Mouse (Mus musculus) megakaryocyte, embryonic 14.5 days (primary cell): ENCODE data around the gene Gab3. TPM values are rescaled to one million over a fixed set of nuclear protein-coding genes. Genes with fewer than 3 reads are reported as not detected.

Source experiments
- H3K27me3 ChIP-seq: replicated peaks from 2 replicates; pipeline ENCODE3; 2012; ENCODE audit warnings: inconsistent platforms
- H3K36me3 ChIP-seq: replicated peaks from 2 replicates; pipeline ENCODE3; 2012; ENCODE audit warnings: low read length, inconsistent platforms, mixed read lengths
- H3K4me1 ChIP-seq: 2 replicates; pipeline ENCODE4 v1.6.1; 2012; ENCODE audit warnings: inconsistent platforms
- H3K4me3 ChIP-seq: replicated peaks from 2 replicates; pipeline ENCODE3; 2012; ENCODE audit warnings: moderate library complexity, mild to moderate bottlenecking, inconsistent platforms
- H3K9me3 ChIP-seq: 2 replicates; pipeline ENCODE4 v1.6.1; 2012; ENCODE audit warnings: inconsistent platforms
- FLI1 ChIP-seq: IDR thresholded peaks from 2 replicates; pipeline ENCODE4 v1.6.1; 2012; ENCODE audit warnings: low read length, inconsistent platforms, mixed read lengths
- GATA1 ChIP-seq: IDR thresholded peaks from 3 replicates; pipeline ENCODE4 v1.6.1; 2012; ENCODE audit warnings: mixed read lengths, low read length, inconsistent platforms, borderline replicate concordance
- polyA plus RNA-seq: library from polyadenylated mRNA; stranded (reverse); fragments of >175 nt; gene quantifications from 2 replicates; pipeline ENCODE4 v1.2.3, GENCODE M21; 2012; ENCODE audit warnings: low replicate concordance; ENCODE audit not compliant: insufficient read depth

The Gab3 gene
- polyA plus RNA-seq, 1 experiment, result 0.41 TPM

GRCm38 (mm10) chrX:75096163-75096770 lies 11.0 kb upstream of the Gab3 start:
- TF ChIP-seq GATA1 (no peak), FLI1 (no peak)
- Histone ChIP-seq H3K4me1 (no peaks in the 10 kb centered on the region), H3K27me3 (peaks cover 10% of the 10 kb centered on the region), H3K36me3 (peaks cover 25% of the 10 kb centered on the region), H3K4me3 (peak overlapping the region; percentile 97), H3K9me3 (no peaks in the 10 kb centered on the region)

- no peaks in the 10 kb centered on the region for H3K4me1 ChIP-seq
- H3K36me3 ChIP-seq, result peaks cover 18% of the 10 kb centered on the region
- no peaks in the 10 kb centered on the region for H3K9me3 ChIP-seq
- peak within 1 kb of the TSS; percentile 97 for H3K4me3 ChIP-seq
- H3K27me3 ChIP-seq, result peaks cover 10% of the 10 kb centered on the region
- no peak for TF ChIP-seq GATA1
- no peak for TF ChIP-seq FLI1
Observed at GRCm38 (mm10) chrX:75095369-75096162, 10.3 kb upstream of the Gab3 start, which contains the start of gene Dkc1. TSS of gene Dkc1 (plus strand) at chrX:75095854.

- no peaks in the 10 kb centered on the region for H3K9me3 ChIP-seq
- TF ChIP-seq GATA1 (no peak), FLI1 (no peak)
- H3K4me1 ChIP-seq, result peaks cover 7% of the 10 kb centered on the region; the same call in 1 of the 2 replicates
- H3K4me3 ChIP-seq, result no peak overlapping the region
- peaks cover 5% of the 10 kb centered on the region for H3K27me3 ChIP-seq
- H3K36me3 ChIP-seq, result no peaks in the 10 kb centered on the region
Observed at GRCm38 (mm10) chrX:75085654-75086053, 396 bp upstream of the Gab3 start.

GRCm38 (mm10) chrX:75083982-75084773 lies 1.1 kb downstream of the Gab3 start:
- peak overlapping the region; percentile 95 for H3K4me3 ChIP-seq
- H3K36me3 ChIP-seq, result no peaks in the 10 kb centered on the region
- H3K9me3 ChIP-seq, result no peaks in the 10 kb centered on the region
- peaks cover 5% of the 10 kb centered on the region for H3K27me3 ChIP-seq
- peaks cover 7% of the 10 kb centered on the region; the same call in 1 of the 2 replicates for H3K4me1 ChIP-seq
- TF ChIP-seq FLI1, result no peak
- TF ChIP-seq GATA1, result no peak

- TF ChIP-seq FLI1 (no peak), GATA1 (no peak)
- no peaks in the 10 kb centered on the region for H3K9me3 ChIP-seq
- no peaks in the 10 kb centered on the region for H3K36me3 ChIP-seq
- peaks cover 5% of the 10 kb centered on the region for H3K27me3 ChIP-seq
- H3K4me1 ChIP-seq, result peaks cover 7% of the 10 kb centered on the region; the same call in 1 of the 2 replicates
- no peak overlapping the region for H3K4me3 ChIP-seq
Observed at GRCm38 (mm10) chrX:75082351-75082750, 2.9 kb downstream of the Gab3 start.

GRCm38 (mm10) chrX:75056120-75056775 lies 29.0 kb downstream of the Gab3 start:
- Histone ChIP-seq H3K36me3 (no peaks in the 10 kb centered on the region), H3K4me3 (no peak overlapping the region), H3K27me3 (peaks cover 2% of the 10 kb centered on the region), H3K9me3 (no peaks in the 10 kb centered on the region), H3K4me1 (peaks cover 13% of the 10 kb centered on the region)
- TF ChIP-seq FLI1 (no peak), GATA1 (no peak)

- H3K4me3 ChIP-seq, result no peak overlapping the region
- no peaks in the 10 kb centered on the region for H3K4me1 ChIP-seq
- H3K36me3 ChIP-seq, result no peaks in the 10 kb centered on the region
- TF ChIP-seq GATA1 (no peak), FLI1 (no peak)
- no peaks in the 10 kb centered on the region for H3K27me3 ChIP-seq
- no peaks in the 10 kb centered on the region for H3K9me3 ChIP-seq
Observed at GRCm38 (mm10) chrX:75046921-75047635, 38.2 kb downstream of the Gab3 start.

- H3K36me3 ChIP-seq, result no peaks in the 10 kb centered on the region
- no peak overlapping the region for H3K4me3 ChIP-seq
- TF ChIP-seq FLI1, result no peak
- no peak for TF ChIP-seq GATA1
- no peaks in the 10 kb centered on the region for H3K9me3 ChIP-seq
- no peaks in the 10 kb centered on the region for H3K27me3 ChIP-seq
- H3K4me1 ChIP-seq, result no peaks in the 10 kb centered on the region
Observed at GRCm38 (mm10) chrX:75045931-75046330, 39.3 kb downstream of the Gab3 start.

GRCm38 (mm10) chrX:75044595-75044994 lies 40.7 kb downstream of the Gab3 start:
- no peaks in the 10 kb centered on the region for H3K4me1 ChIP-seq
- H3K9me3 ChIP-seq, result no peaks in the 10 kb centered on the region
- no peak for TF ChIP-seq FLI1
- no peak overlapping the region for H3K4me3 ChIP-seq
- no peaks in the 10 kb centered on the region for H3K36me3 ChIP-seq
- no peaks in the 10 kb centered on the region for H3K27me3 ChIP-seq
